Mouse (Mus musculus): ENCODE results near the gene Plxnd1.

The Plxnd1 gene

DNA sequence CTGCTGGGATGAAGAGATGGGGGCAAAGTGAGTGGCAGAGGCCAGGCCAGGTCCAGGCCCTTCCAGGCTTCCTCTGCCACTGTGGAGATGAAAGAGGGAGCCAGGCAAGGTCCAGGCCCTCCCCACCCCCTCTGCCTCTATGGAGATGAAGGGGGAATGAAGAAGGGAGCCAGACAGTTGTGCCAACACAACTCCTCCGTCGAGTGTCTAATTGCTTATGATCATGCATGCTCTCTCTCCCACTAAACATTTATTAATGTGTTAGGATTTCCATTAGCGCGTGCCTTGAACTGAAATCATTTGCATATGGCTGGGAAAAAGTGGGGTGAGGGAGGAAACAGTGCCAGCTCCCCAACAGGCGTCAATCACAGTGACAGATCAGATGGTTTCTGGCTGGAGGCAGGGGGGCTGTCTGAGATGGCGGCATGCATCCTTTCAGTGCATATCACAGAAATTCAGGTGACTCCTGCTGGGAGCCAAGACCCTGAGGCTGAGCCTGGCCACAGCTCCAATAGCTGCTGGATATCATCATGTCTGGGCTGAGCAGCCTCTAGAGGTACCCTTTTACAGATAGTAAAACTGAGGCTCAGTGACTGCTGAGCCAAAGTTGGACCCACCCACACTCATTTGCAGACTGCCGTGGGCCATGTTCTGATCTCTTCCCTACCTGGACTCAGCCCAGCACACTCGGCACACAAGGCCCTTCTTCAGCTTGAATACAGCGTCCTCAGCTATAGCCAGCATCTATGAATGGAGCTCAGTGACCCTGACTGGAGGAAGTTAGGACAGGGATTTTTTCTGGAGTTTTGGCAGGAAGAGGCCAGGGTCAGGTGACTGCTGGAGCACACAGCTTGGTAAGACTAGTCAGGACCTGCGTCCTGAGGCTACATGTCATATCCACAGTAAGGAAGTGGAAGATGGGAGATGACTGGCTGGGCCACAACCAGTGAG lies 67.2 kb downstream of the Plxnd1 start:
- DNase-seq (ENCODE audit: extremely low spot score, low spot score), result no peak

DNA sequence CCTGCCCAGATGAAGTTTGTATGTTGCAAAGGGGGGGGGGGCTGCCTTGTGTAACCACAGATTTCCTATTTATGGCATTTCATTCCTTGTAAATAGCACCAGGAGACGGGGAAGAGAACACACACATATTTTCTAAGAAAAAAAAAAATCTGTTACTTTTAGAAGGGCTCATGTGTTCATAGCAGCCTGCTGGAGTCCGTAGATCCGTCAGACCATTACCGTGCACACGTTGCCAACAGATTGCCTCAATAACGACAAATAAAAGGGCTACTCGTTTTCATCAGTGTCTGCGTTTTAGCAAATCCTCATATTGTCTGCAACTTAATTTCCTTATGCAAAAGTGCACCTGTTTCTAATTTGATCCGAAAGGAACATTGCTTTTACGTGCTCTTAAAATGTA lies 68.4 kb downstream of the Plxnd1 start:
- DNase-seq (ENCODE audit: extremely low spot score, low spot score), result no peak

DNA sequence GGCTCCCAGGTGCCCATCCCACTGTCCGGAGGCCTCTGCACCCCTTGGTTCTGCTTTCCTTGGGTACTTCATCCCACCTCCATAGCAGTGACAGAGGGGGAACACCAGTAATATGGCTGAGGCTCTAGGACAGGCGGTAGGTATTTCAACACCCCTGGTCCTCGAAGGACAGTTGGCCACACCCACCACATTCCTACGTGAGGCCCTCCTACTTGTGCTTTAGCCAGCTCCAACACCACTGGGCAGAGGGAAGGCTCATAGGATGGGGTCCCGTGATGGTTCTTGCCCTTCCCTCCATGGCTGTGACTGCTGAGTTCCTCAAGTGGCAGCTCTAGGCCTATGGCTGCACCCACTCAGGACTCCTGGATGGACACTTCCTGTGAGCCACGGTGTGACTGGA lies 70.0 kb downstream of the Plxnd1 start:
- DNase-seq (ENCODE audit: extremely low spot score, low spot score), result no peak

DNA sequence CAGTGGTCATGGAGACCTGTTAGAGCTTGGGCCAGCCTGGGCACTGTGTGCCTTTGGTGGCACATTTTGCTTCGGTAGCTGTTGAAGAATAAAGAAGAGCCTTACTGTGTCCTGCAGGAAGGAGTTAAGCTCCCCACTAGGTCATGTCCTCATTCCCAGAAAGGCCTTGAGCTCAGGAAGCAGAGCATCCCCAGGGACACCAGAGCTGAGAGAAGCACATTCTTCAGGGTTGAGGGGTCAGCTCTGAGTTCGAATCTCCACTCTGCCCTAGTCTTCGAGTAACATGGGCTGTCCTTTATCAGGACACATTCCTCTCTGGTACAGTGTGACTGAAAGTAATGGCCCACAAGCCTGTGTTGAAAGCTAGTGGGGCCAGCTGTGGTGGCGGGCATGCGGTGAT lies 74.9 kb downstream of the Plxnd1 start:
- no peak for DNase-seq (ENCODE audit: extremely low spot score, low spot score)

DNA sequence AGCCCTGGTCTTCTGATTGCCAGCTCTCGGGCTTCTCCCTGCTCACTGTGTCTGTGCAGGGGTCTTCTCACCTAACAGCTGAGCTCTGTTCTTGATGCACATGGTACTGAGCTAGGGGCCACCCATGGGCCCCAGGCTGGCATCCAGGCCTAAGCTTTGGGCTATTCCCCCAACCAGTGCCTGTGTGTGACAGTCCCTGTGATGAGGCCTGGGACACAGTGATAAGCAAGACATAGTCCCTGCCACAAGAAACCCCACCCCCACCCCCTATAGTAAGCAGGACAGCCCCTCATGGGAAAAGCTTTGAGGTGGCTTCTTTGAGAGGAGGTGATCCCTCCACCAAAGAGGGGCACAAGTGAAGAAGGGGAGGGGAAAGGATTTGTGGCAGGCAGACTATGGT lies 76.2 kb downstream of the Plxnd1 start:
- DNase-seq (ENCODE audit: extremely low spot score, low spot score), result no peak

DNA sequence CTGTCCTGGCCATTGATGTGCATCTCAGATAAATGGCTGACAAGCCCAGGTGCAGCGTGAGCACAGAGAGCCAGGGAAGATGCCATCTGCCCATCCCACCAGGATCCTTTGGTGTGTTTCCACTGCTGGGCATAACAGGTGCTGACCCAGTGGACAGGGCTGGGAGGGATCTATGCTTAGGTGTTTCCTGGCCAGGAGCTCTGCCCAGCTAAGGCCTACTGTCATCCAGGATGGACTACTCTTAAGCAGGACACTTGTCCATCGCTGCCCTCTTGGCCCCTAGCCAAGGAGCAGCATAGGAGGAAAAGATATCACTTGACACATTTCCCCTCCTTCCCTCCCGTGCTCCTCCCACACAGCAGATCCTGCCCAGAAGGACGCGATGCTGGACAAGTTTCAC lies 78.2 kb downstream of the Plxnd1 start:
- no peak for DNase-seq (ENCODE audit: extremely low spot score, low spot score)

DNA sequence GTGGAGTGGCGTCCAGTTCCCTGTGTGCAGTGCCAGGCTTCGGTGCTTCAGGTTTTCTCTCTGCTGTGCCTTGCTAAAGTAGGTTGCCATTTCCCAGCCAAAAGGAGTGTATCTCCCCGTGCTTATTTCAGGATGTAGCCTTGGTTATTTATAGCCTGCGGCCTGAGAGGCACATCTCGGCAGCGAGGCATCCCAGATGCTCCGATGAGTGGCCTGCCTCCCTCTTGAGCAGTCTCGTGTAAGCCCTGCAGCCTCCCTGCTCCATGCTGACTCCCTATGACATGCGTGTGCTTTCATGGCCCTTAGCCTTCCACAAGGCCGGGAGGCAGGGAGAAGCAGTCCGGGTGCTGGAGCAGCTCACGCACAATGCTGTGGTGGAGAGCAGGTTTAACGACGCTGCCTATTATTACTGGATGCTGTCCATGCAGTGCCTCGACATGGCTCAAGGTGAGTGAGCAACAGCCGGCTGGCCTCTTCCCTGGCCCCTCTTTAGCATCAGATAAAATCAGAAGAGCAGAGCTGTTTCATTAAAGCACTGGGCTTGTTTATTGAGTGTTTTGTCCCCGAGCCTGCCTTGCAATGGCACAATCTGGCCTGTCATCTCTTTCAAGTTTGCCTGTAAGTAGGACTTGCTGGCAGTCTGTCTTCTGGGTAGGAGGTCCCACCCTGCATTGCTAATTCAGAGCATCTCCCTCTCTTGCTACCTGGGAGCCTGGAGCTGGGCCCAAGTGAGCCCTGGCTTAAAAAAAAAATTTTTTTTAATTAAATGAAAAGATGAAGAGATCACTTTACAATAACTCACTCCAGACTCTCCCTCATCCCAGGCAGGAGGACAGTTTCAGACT lies 79.0 kb downstream of the Plxnd1 start:
- no peak for DNase-seq (ENCODE audit: extremely low spot score, low spot score)

DNA sequence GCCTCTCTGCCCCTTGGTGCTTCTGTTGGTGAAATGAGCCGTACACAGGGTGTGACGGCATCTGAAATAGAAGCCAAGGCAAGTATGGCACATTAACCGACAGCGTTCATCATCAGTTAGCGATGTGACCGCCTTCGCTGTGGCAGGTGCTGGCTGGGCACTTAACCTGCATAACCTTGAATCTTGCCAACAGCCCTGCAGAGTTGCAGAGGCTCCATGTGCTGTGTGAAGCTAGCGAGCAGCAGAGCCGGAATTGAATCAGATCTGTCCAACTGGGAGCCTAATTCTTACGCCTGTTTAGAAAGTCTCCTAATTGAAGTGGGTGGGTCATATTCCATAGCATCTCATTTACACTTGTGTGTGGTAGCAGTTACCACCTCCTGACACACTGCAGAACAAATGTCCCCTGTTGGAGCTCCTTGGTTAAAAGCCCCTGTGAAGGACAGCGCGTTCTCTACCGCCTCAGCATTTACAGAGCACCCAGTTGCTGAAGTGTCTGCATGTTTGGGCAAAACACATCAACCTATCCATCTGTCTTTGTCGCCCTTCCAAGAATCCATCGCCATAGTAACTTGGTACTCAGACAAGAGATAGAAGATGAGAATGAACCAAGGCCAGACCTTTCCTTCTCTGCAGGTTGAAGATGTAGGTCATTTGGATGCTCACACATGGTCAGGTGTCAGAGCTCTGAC lies 80.1 kb downstream of the Plxnd1 start:
- no peak for DNase-seq (ENCODE audit: extremely low spot score, low spot score)

DNA sequence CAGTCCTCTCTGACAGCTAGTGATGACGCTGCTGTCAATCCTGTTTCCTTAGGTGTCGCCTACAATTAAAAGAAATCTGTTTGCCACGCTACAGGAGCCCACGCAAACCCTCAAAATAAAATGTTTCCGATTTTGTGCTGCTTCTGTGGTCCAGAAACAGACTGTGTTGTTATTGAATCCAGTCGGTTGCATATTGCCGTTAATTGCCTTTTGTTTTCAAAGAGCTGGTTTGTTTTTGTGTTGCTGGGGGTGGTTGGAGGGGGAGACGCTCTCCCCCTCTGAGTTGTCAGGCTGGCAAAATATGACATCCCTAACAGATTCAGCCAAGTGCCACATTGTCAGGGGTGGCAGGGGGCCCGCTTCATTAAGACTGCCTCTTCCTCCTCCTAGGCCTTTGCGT lies 81.3 kb downstream of the Plxnd1 start:
- DNase-seq (ENCODE audit: extremely low spot score, low spot score), result no peak

DNA sequence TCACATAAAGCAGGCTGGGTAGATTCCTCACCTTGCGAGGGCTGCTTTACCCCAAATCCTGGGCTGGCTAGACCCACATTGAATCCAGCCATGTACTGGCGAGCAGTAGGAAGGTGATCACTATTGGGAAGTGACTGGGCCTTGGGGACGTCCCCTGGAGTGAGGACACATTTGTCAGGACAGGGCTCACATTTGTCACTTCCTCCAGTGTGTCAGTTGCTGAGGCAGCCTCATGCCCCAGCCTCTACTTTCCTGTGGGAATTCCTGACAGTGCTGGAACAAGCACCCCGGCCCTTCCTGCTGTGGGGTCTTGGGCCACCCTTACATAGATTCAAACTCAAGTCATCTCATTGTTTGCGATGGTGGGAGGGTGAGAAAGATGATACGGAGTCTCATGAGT lies 83.0 kb downstream of the Plxnd1 start:
- no peak for DNase-seq (ENCODE audit: extremely low spot score, low spot score)

DNA sequence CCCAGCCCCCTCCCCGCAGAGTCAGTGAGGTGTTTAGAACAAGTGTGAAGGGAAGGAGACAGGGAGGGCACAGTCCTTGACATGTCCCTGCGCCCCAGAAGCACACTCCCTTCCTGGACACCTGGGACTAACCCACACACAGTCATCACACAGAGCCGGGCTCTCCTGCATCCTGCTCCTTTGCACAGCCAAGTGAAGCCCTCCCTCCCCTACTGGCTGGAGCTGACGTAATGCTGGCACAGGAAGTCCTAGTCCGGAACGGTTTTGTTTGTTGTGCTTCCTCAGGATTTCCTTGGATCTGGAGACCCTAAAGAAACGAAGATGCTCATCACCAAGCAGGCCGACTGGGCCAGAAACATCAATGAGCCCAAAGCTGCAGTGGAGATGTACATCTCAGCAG lies 84.9 kb downstream of the Plxnd1 start:
- DNase-seq (ENCODE audit: extremely low spot score, low spot score), result no peak

DNA sequence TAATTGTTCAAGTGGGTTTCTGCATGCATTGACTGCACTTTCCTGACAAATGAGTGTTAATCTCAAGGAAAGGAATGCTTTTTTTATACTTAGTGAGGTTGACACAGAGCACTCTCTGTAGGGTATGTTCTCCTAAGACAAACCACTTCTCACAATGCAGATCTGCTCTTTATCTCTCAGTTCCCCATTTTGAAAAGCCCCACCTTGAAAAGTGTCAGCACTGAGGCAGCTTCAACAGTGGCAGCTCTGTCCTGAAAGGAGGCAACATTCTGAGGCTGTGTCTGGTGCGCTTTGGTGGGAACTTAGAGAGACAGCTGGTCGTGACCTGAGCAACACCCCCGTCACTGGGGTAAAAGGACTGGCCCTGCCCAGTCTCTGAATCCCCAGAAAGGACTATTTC lies 85.8 kb downstream of the Plxnd1 start:
- DNase-seq (ENCODE audit: extremely low spot score, low spot score), result no peak

DNA sequence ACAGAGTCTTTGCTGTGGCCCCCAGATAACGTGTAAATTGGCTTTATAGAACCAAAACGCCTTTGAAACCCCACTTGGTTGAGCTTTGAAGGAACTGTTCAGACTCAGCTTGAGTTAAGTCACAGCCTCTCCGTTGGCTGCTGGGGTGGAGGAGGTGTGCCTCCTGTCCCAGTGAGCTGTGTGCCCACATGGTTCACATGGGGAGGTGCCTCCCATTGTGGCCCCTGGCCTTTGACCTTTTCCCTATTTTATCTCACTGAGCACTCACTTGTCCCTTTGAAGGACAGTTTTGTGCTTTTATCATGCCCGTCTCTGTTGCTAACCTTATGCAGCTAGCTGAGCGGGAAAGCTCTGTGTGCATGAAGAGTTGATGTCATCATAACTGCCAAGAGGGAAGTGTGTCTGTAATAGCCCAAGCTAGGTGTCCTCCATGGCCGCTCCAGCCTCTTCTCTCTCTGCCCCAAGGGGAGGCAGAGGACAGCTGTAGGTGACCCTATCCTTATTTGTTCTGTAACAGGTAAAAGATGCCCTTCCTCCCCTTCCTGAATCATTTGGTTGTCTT lies 86.3 kb downstream of the Plxnd1 start:
- no peak for DNase-seq (ENCODE audit: extremely low spot score, low spot score)

DNA sequence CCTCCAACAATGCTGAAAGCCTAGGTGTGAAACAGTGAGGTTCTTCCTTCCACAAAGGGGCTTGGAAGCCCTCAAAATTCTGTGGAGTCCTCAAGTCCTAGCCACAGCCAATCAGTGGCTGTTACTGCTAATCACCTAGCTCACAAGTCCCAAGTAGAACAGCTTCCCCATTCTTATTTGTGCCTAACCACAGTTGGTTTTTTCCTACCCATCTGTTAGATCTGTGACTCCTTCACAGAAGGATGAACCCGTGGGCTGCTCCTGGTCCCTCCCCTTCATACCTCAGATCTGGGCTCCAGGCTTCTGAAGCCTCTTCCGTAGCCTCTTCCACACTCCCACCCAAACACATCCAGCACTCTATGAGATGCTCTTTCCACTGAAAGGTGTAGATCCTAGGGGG lies 87.9 kb downstream of the Plxnd1 start:
- DNase-seq (ENCODE audit: extremely low spot score, low spot score), result no peak

DNA sequence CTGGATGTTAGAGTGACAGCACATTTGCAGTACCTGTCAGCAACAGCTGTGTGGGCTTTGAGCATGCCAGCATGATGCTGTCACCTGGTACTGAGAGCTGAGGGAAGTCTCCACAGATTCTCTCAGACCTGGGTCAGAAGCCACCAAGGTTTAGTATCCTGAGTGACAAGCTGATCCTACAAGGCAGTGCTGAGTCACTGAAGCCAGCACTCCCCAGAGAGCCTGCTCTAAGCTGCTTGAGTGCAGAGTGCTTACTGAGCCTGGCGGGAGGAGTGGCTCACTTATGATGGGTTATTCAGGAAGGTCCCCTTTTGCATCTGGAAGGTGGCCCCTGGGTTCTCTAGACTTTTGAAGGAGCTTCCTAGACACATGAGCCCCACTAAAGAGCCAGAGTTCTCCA lies 88.3 kb downstream of the Plxnd1 start:
- no peak for DNase-seq (ENCODE audit: extremely low spot score, low spot score)

DNA sequence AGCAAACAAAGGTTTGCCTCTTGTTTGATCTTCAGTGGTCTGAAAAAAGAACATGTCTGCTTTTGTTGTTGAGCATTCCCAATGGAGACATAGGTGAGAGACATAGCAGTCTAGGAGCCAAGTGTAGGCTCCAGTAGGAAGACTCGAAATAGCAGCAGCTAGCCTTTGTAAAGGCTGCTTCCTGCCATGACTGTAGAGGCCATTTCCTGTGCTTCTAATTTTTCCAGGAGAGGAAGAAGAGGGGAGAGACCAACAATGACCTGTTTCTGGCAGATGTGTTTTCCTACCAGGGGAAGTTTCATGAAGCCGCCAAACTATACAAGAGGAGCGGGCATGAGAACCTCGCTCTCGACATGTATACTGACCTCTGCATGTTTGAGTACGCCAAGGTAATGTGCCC lies 89.2 kb downstream of the Plxnd1 start:
- DNase-seq (ENCODE audit: extremely low spot score, low spot score), result no peak

Data from neural tube, embryonic 10.5 days (tissue).